Mouse (Mus musculus) G1E (cell line): ENCODE data around the gene 1700001P01Rik.

Experiments
- CTCF ChIP-seq: IDR thresholded peaks from 2 replicates; pipeline ENCODE4 v1.5.1; 2012; ENCODE audit warnings: low read depth, low read length, inconsistent platforms, mixed read lengths
- TAL1 ChIP-seq: conservative IDR thresholded peaks from 2 replicates; pipeline ENCODE4 v1.6.1; 2012; ENCODE audit warnings: low read depth, low read length, inconsistent platforms, mixed read lengths

DNA sequence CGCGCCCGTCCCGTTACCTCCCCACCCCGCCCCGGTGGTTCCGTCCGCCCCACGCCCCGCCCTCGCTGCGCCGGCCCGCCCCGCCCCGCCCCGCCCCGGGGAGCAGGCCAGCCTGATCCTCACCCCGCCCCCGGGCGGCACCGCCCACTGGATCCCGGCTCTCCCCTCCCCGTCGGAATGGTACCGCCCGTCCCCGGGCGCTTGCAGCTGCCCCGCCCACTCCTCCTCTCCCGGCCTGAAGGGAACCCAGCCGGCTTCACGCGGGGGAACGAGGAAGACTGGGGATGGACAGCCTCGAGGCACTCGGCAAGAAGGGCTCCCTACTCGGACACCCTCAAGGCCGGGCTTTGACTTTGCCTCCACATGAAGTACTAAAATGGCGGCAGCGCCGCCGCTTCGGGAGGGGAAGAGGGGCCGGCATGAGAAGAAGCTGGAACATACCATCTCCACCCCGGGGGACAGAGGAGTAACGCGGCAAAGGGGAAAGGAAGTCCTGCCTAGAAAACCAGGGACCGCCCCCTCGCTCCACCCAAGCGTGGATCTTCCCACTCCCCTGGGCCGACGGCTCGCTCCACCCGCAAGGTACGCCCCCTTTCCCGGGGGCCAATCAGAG, 30.9 kb downstream of the 1700001P01Rik start:
- no peak for TF ChIP-seq CTCF
- no peak for TF ChIP-seq TAL1
